Comparison of ENCODE assay signal across 8 mouse cellular contexts in genomic region chr1:36068076-36068475, GRCm38 (mm10). TPM values are rescaled to one million over a fixed set of nuclear protein-coding genes. Genes with fewer than 3 reads are reported as not detected.
DNase-seq lines count a peak whose midpoint lies in the region; ATAC-seq and TF ChIP-seq lines count a peak whose summit lies in the region.

Gene Hs6st1 (plus strand): TSS chr1:36068400.

- H3K4me3 ChIP-seq in G1E (ENCODE audit: low read depth, low read length): peak within 1 kb of the TSS; percentile 77
- peak within 1 kb of the TSS; percentile 84 for H3K4me3 ChIP-seq in cerebellum, adult 2 months (replicated peaks; ENCODE audit: insufficient read depth, low read depth, low read length)
- H3K4me3 ChIP-seq in lung, embryonic 16.5 days (ENCODE audit: low read length): peak within 1 kb of the TSS; percentile 82

- peaks cover 38% of the 10 kb centered on the region for H3K36me3 ChIP-seq in G1E (replicated peaks)
- H3K36me3 ChIP-seq in lung, embryonic 16.5 days (ENCODE audit: control insufficient read depth, insufficient read depth, low read length): no peaks in the 10 kb centered on the region

- peak; percentile 56 for ATAC-seq in G1E (ENCODE audit: extremely low read depth, insufficient number of reproducible peaks, low FRiP score, poor library complexity, severe bottlenecking)
- peak; percentile 59 to 70 for ATAC-seq in hematopoietic stem cell, adult 5-6 weeks (replicated peaks in 1 of 2; ENCODE audit: insufficient read depth in 1 of 2, low FRiP score in 2 of 2, low TSS enrichment in 1 of 2, low read depth in 1 of 2, poor library complexity in 2 of 2, severe bottlenecking in 2 of 2)
- ATAC-seq in lung, embryonic 16.5 days (ENCODE audit: low read depth): peak; percentile 93

- TF ChIP-seq POLR2A in cerebellum, adult 2 months (IDR thresholded peaks at IDR 0.05; ENCODE audit: borderline replicate concordance, insufficient read depth, low read length): peak; percentile 63

- TF ChIP-seq CTCF in G1E (IDR thresholded peaks at IDR 0.05; ENCODE audit: low read depth, low read length): no peak
- no peak for TF ChIP-seq CTCF in cerebellum, adult 2 months (IDR thresholded peaks at IDR 0.05; ENCODE audit: borderline replicate concordance, insufficient read depth, low read depth, low read length)

- peak within 1 kb of the TSS; percentile 73 for H3K27ac ChIP-seq in cerebellum, adult 2 months (ENCODE audit: insufficient read depth, low read length)
- H3K27ac ChIP-seq in lung, embryonic 16.5 days (ENCODE audit: low read length): peak within 1 kb of the TSS; percentile 71

- 2% methylated on average over 51 of the region's 55 CpGs for WGBS in cerebellum, adult 2 months
- WGBS in lung, embryonic 16.5 days: 0% methylated on average over 30 of the region's 55 CpGs

- peak; percentile 97 for DNase-seq in G1E (ENCODE audit: low spot score)
- DNase-seq in cerebellum, adult 2 months: peak; percentile 93 to 96
- DNase-seq in forelimb bud, embryonic 11.5 days (ENCODE audit: low read depth, low spot score): peak; percentile 87
- DNase-seq in layer of hippocampus, adult 9-10 months (ENCODE audit: low spot score): peak; percentile 77
- DNase-seq in ovary, postnatal 10 days (ENCODE audit: low spot score): peak; percentile 70
- DNase-seq in thymus, postnatal 10 days (ENCODE audit: low spot score in 2 of 2): peak; percentile 85 to 91

- H3K9ac ChIP-seq in lung, embryonic 16.5 days (ENCODE audit: low read length): peak within 1 kb of the TSS; percentile 79

- peaks cover 12% of the 10 kb centered on the region for H3K27me3 ChIP-seq in G1E (ENCODE audit: insufficient read depth, low read length)
- H3K27me3 ChIP-seq in cerebellum, adult 2 months (ENCODE audit: control insufficient read depth, insufficient read depth, low read length): no peaks in the 10 kb centered on the region
- H3K27me3 ChIP-seq in lung, embryonic 16.5 days (ENCODE audit: control insufficient read depth, insufficient read depth, low read depth, low read length): no peaks in the 10 kb centered on the region

- peaks cover 84% of the 10 kb centered on the region for H3K4me1 ChIP-seq in G1E (ENCODE audit: insufficient read depth, low read depth, low read length)
- peaks cover 36% of the 10 kb centered on the region for H3K4me1 ChIP-seq in cerebellum, adult 2 months (ENCODE audit: control insufficient read depth, insufficient read depth, low read length)
- peaks cover 42% of the 10 kb centered on the region for H3K4me1 ChIP-seq in lung, embryonic 16.5 days (replicated peaks; ENCODE audit: control insufficient read depth, insufficient read depth, low read length)

- peak within 1 kb of the TSS; percentile 92 for H3K4me2 ChIP-seq in lung, embryonic 16.5 days (ENCODE audit: low read depth, low read length)

- no peaks in the 10 kb centered on the region for H3K9me3 ChIP-seq in G1E (replicated peaks)
- H3K9me3 ChIP-seq in lung, embryonic 16.5 days (ENCODE audit: control insufficient read depth, low read length): no peaks in the 10 kb centered on the region

RNA-seq across cellular contexts. Expression of gene Hs6st1, which starts in this region (rescaled TPM):
- total RNA-seq in G1E (2014; fragmentation: Nextera tagmentation) (62.9 and 66.0 TPM in 2 replicates), G1E (2017) (29.3 and 32.2 TPM in 2 replicates)
- polyA plus RNA-seq in G1E (2012): 49.9 and 54.9 TPM in 2 replicates
- polyA plus RNA-seq in cerebellum, adult 2 months (2012; rRNA removed): 69.8 and 70.5 TPM in 2 replicates
- 12.4 and 17.6 TPM in 2 replicates for total RNA-seq in hematopoietic stem cell, adult 5-6 weeks (2017)
- polyA plus RNA-seq in lung, embryonic 16.5 days (2015; fragmentation: Nextera tagmentation; extraction: Ambion mirVana): 4.4 and 5.1 TPM in 2 replicates

Comparison
In these comparisons a context has a peak if more than half of its experiments do, and no peak if none do; other contexts are left out.
1. Peak in every context shown above with its lines: DNase-seq, ATAC-seq, H3K4me3 ChIP-seq and H3K27ac ChIP-seq.